Mouse (Mus musculus) hindbrain, embryonic 15.5 days (tissue): ENCODE results near the gene 4930596D02Rik. TPM values are rescaled to one million over a fixed set of nuclear protein-coding genes. Genes with fewer than 3 reads are reported as not detected.

Source experiments
- ATAC-seq: fragments of 200-750 bp; cut with Nextera tagmentation; 2 replicates; pipeline ENCODE4 v1.8.0; 2017; ENCODE audit warnings: low read depth, moderate number of reproducible peaks, moderate TSS enrichment; ENCODE audit not compliant: low FRiP score
- H3K27ac ChIP-seq: fragments of 300-500 bp; sonication (generic); replicated peaks from 2 replicates; pipeline ENCODE4 v1.5.1; 2015; ENCODE audit warnings: mild to moderate bottlenecking, inconsistent platforms
- H3K27me3 ChIP-seq: fragments of 300-500 bp; sonication (generic); 2 replicates; pipeline ENCODE4 v1.6.1; 2015; ENCODE audit warnings: control low read depth, inconsistent platforms
- H3K36me3 ChIP-seq: fragments of 300-500 bp; sonication (generic); 2 replicates; pipeline ENCODE4 v1.6.1; 2015; ENCODE audit warnings: control low read depth, inconsistent platforms
- H3K4me1 ChIP-seq: fragments of 300-500 bp; sonication (generic); replicated peaks from 2 replicates; pipeline ENCODE4 v1.6.1; 2015; ENCODE audit warnings: control low read depth, inconsistent platforms
- H3K4me2 ChIP-seq: fragments of 300-500 bp; sonication (generic); 2 replicates; pipeline ENCODE4 v1.6.1; 2015; ENCODE audit warnings: moderate library complexity, mild to moderate bottlenecking, inconsistent platforms
- H3K4me3 ChIP-seq: fragments of 300-500 bp; sonication (generic); 2 replicates; pipeline ENCODE4 v1.5.1; 2015; ENCODE audit warnings: mild to moderate bottlenecking, inconsistent platforms
- H3K9ac ChIP-seq: fragments of 300-500 bp; sonication (generic); 2 replicates; pipeline ENCODE4 v1.6.1; 2015; ENCODE audit warnings: inconsistent platforms
- H3K9me3 ChIP-seq: fragments of 300-500 bp; sonication (generic); 2 replicates; pipeline ENCODE4 v1.6.1; 2016; ENCODE audit warnings: control low read depth, inconsistent platforms
- WGBS: fragments of 180-500 bp; shearing (Covaris S2); methylation state at CpG from one replicate; pipeline ENCODE4 v1.1.7; 2015; 5-methylcytosine and 5-hydroxymethylcytosine counted together
- polyA plus RNA-seq: library from polyadenylated mRNA; unstranded; fragments of >200 nt; fragmentation: Nextera tagmentation; extraction: Ambion mirVana; gene quantifications from 2 replicates; pipeline ENCODE4 v1.2.1, GENCODE M21; 2015

The 4930596D02Rik gene
- not detected in 2 replicates for polyA plus RNA-seq

GRCm38 (mm10) chr14:35811878-35812277 is at the start of gene 4930596D02Rik:
TSS of gene 4930596D02Rik (minus strand) at chr14:35811978.
- H3K4me2 ChIP-seq: no peak within 1 kb of the TSS
- no peak within 1 kb of the TSS for H3K9ac ChIP-seq
- no peaks in the 10 kb centered on the region for H3K4me1 ChIP-seq
- no peaks in the 10 kb centered on the region for H3K36me3 ChIP-seq
- no peaks in the 10 kb centered on the region for H3K9me3 ChIP-seq
- WGBS: 73% methylated on average over 4 of the region's 4 CpGs
- no peak within 1 kb of the TSS for H3K4me3 ChIP-seq
- no peak within 1 kb of the TSS for H3K27ac ChIP-seq
- no peak for ATAC-seq
- H3K27me3 ChIP-seq: no peaks in the 10 kb centered on the region

DNA sequence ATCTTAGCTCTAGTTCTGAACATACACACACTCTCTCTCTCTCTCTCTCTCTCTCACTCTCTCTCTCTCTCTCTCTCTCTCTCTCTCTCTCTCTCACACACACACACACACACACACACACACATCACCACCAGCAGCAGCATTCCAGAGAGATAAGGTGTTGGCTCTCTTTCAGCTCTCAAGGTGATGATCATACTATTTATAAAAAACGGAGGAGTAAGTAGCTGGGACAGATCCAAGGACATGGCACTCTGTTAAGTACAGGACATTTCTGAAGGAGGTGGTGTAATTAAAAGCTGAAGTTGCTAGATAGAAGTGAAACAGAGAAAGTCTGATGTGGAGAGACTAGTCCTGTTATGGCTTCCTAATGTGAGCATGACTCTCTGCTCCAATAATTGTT is 41.5 kb upstream of the 4930596D02Rik start:
- no peak overlapping the region for H3K4me2 ChIP-seq
- no peak overlapping the region for H3K4me3 ChIP-seq
- no peaks in the 10 kb centered on the region for H3K4me1 ChIP-seq
- no peaks in the 10 kb centered on the region for H3K36me3 ChIP-seq
- H3K9ac ChIP-seq: no peak overlapping the region
- H3K27ac ChIP-seq: no peak overlapping the region
- WGBS: 79% methylated on average over 1 of the region's 1 CpGs
- no peak for ATAC-seq
- no peaks in the 10 kb centered on the region for H3K27me3 ChIP-seq
- no peaks in the 10 kb centered on the region for H3K9me3 ChIP-seq

DNA sequence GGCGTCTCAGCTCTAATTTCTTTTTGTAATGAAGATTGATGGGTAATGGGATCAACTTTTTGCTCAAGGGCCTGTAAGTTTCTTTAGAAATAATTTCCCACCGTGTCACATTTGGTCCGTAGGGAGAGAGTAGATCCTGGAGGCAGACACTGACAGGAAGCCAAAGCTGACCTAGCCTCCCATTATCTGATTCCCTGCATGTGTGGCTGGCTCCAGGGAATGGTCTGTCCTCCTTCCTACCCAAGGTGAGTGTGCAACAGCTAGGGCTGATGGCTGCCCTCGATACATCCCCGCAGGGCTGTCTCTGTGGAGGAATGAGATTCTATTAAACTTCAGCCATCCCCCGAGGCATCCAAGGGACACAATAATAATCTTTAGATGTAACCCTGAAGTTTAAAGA is 33.5 kb upstream of the 4930596D02Rik start:
- Histone ChIP-seq H3K9me3 (no peaks in the 10 kb centered on the region), H3K36me3 (no peaks in the 10 kb centered on the region), H3K27me3 (no peaks in the 10 kb centered on the region), H3K9ac (no peak overlapping the region), H3K4me1 (0 out of 2 replicates have a peak, but pooled peaks cover 2% of the 10 kb centered on the region), H3K4me2 (no peak overlapping the region), H3K4me3 (no peak overlapping the region), H3K27ac (no peak overlapping the region)
- WGBS: 82% methylated on average over 6 of the region's 6 CpGs
- no peak; the same call in 1 of the 2 replicates for ATAC-seq

GRCm38 (mm10) chr14:35842111-35842721 is 30.4 kb upstream of the 4930596D02Rik start:
- Histone ChIP-seq H3K36me3 (no peaks in the 10 kb centered on the region), H3K4me1 (0 out of 2 replicates have a peak, but pooled peaks cover 2% of the 10 kb centered on the region), H3K27me3 (no peaks in the 10 kb centered on the region), H3K9ac (no peak overlapping the region), H3K27ac (no peak overlapping the region), H3K4me3 (no peak overlapping the region), H3K9me3 (no peaks in the 10 kb centered on the region), H3K4me2 (no peak overlapping the region)
- WGBS: 73% methylated on average over 7 of the region's 7 CpGs
- no peak for ATAC-seq

DNA sequence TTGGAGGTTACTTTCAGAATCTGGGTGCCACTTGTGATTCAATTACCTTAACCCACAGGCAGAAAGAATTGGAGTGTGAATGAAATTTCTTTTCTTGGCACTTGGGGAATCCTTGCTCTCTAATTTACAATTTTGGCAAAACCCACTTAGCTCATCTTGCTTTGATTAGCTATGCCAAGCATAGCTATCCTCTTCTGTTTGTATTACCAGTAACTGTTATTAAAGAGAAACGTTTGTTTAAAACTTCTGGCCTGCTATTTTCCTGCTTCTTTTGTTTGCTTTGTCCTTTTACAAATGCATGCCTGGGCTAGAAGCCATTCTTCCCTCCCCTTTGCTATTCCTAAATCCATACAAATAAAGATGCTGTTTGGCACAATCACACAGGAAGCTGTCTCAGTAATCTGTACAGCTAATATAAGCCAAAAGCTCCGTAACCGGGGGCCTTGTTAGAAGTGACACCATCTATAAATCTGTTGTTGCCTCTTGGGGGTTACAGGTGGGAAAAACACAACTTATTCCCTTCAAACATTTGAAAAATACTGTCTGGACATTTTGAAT is 19.0 kb downstream of the 4930596D02Rik start:
- WGBS: 37% methylated on average over 3 of the region's 3 CpGs
- 0 out of 2 replicates have a peak, but pooled peaks cover 4% of the 10 kb centered on the region for H3K4me1 ChIP-seq
- no peaks in the 10 kb centered on the region for H3K27me3 ChIP-seq
- H3K4me3 ChIP-seq: no peak overlapping the region
- no peak overlapping the region for H3K9ac ChIP-seq
- no peak overlapping the region for H3K27ac ChIP-seq
- no peak overlapping the region for H3K4me2 ChIP-seq
- ATAC-seq: no peak
- no peaks in the 10 kb centered on the region for H3K36me3 ChIP-seq
- no peaks in the 10 kb centered on the region for H3K9me3 ChIP-seq

- Histone ChIP-seq H3K4me2 (no peak overlapping the region), H3K4me1 (no peaks in the 10 kb centered on the region), H3K27me3 (no peaks in the 10 kb centered on the region), H3K9me3 (no peaks in the 10 kb centered on the region), H3K4me3 (no peak overlapping the region), H3K27ac (no peak overlapping the region), H3K36me3 (no peaks in the 10 kb centered on the region), H3K9ac (no peak overlapping the region)
- no peak for ATAC-seq
- WGBS: 60% methylated on average over 3 of the region's 3 CpGs
Measured at GRCm38 (mm10) chr14:35780033-35780432, 31.7 kb downstream of the 4930596D02Rik start.

DNA sequence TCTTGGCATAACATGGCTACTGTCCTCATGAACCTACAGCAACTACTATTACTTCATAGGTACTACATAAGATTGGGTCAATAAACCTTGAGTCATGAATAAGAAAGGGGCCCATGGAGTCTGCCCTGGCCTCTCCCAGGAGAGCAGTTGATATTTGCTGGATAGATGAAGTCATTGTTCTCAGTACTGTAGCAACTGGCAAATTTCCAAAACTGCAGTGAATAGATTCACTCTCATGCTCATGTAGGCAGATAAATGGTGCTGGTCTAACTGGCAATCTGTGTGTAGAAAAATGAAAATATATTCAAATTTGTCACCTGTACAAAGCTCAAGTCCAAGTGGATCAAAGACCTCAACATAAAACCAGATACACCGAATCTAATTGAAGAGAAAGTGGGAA is 38.5 kb downstream of the 4930596D02Rik start:
- H3K9me3 ChIP-seq: no peaks in the 10 kb centered on the region
- ATAC-seq: no peak
- no peak overlapping the region for H3K4me2 ChIP-seq
- no peak overlapping the region for H3K27ac ChIP-seq
- WGBS: 88% methylated on average over 1 of the region's 1 CpGs
- no peaks in the 10 kb centered on the region for H3K4me1 ChIP-seq
- no peaks in the 10 kb centered on the region for H3K27me3 ChIP-seq
- no peaks in the 10 kb centered on the region for H3K36me3 ChIP-seq
- no peak overlapping the region for H3K9ac ChIP-seq
- H3K4me3 ChIP-seq: no peak overlapping the region
